21 mouse cellular contexts compared by ENCODE assay signal in the genomic region with DNA sequence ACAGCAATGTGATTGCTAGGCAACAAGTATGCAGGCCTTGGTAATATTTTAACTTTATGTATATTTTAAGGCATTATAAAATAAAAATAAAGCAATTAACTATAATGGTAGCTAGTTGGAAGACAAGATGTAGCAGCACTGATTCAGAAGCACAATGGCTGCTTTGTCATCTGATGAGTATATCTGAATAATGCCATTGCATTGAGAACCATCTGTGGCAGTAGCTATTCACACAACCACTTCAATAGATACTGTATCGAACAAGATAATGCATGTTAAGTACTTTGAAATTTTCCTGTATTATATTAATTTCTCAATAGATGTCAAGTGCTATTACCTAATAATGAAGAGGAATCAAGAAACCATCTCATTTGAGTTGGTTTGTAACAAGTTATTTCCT.
DNase-seq lines count a peak whose midpoint lies in the region; ATAC-seq and TF ChIP-seq lines count a peak whose summit lies in the region.
"Had no signal": no experiment of that assay in that cellular context is flagged by ENCODE, and none has a peak within 500 bp of the region (broad histone marks: within the 10 kb centered on the region; RNA-seq: fewer than 3 reads in every experiment).

No protein-coding gene starts in this region.

- WGBS in forebrain, embryonic 14.5 days, result 66% methylated on average over 1 of the region's 1 CpGs
- WGBS in forebrain, embryonic 10.5 days, result 93% methylated on average over 1 of the region's 1 CpGs
- 67% methylated on average over 1 of the region's 1 CpGs for WGBS in forebrain, postnatal 0 days
- 76% methylated on average over 1 of the region's 1 CpGs for WGBS in forebrain, embryonic 13.5 days

- peak; percentile 1 for DNase-seq in forebrain, embryonic 14.5 days (ENCODE audit: low spot score)
- DNase-seq in forebrain, embryonic 10.5 days (ENCODE audit: extremely low spot score, low spot score), result no peak
- peak; percentile 11 for DNase-seq in forebrain, postnatal 0 days
- DNase-seq in brain, embryonic 18.5 days (ENCODE audit: low read depth, low spot score), result peak; percentile 8
- no peak for DNase-seq in adrenal gland, adult 8-10 months
- DNase-seq: adrenal gland, adult 2 months; adrenal gland, postnatal 14 days; adrenal gland, postnatal 36 days; B cell, adult 2 months; cerebellum, adult 11-12 months; cerebellum, adult 2 months; cerebellum, adult 9-10 months; cerebellum, postnatal 10 days; cerebellum, postnatal 25 days had no signal

- TF ChIP-seq CTCF in forebrain, postnatal 0 days (IDR thresholded peaks at IDR 0.05; ENCODE audit: low read depth), result no peak

- H3K4me1 ChIP-seq in forebrain, embryonic 14.5 days (ENCODE audit: control insufficient read depth, insufficient read depth, low read length), result no peaks in the 10 kb centered on the region
- H3K4me1 ChIP-seq in forebrain, embryonic 10.5 days, result no peaks in the 10 kb centered on the region
- no peaks in the 10 kb centered on the region for H3K4me1 ChIP-seq in forebrain, postnatal 0 days (ENCODE audit: insufficient read depth)
- no peaks in the 10 kb centered on the region for H3K4me1 ChIP-seq in forebrain, embryonic 13.5 days
- H3K4me1 ChIP-seq: embryonic facial prominence, embryonic 10.5 days; embryonic facial prominence, embryonic 12.5 days; forebrain, embryonic 12.5 days had no signal

- ATAC-seq in forebrain, embryonic 14.5 days, result no peak
- ATAC-seq in forebrain, postnatal 0 days, result peak; percentile 82; the same call in 1 of the 2 replicates
- ATAC-seq in forebrain, embryonic 13.5 days, result no peak
- ATAC-seq: CD4-positive, CD25-positive, alpha-beta regulatory T cell, adult 4 months had no signal

- H3K9ac ChIP-seq in forebrain, embryonic 14.5 days (ENCODE audit: low read length), result no peak overlapping the region
- no peak overlapping the region for H3K9ac ChIP-seq in forebrain, postnatal 0 days
- H3K9ac ChIP-seq in forebrain, embryonic 13.5 days, result no peak overlapping the region
- H3K9ac ChIP-seq: embryonic facial prominence, embryonic 12.5 days; forebrain, embryonic 12.5 days had no signal

- H3K27ac ChIP-seq in forebrain, embryonic 14.5 days (ENCODE audit: low read depth, low read length), result no peak overlapping the region
- no peak overlapping the region for H3K27ac ChIP-seq in forebrain, embryonic 10.5 days
- H3K27ac ChIP-seq in forebrain, postnatal 0 days (ENCODE audit: low read depth, low read length), result no peak overlapping the region
- no peak overlapping the region for H3K27ac ChIP-seq in forebrain, embryonic 13.5 days
- H3K27ac ChIP-seq: embryonic facial prominence, embryonic 10.5 days; embryonic facial prominence, embryonic 12.5 days; forebrain, embryonic 12.5 days had no signal

- no peak overlapping the region for H3K4me3 ChIP-seq in forebrain, embryonic 14.5 days (ENCODE audit: low read depth, low read length)
- no peak overlapping the region for H3K4me3 ChIP-seq in forebrain, embryonic 10.5 days
- H3K4me3 ChIP-seq in forebrain, postnatal 0 days (ENCODE audit: low read depth, low read length), result no peak overlapping the region
- no peak overlapping the region for H3K4me3 ChIP-seq in forebrain, embryonic 13.5 days
- H3K4me3 ChIP-seq: embryonic facial prominence, embryonic 10.5 days; embryonic facial prominence, embryonic 12.5 days; forebrain, embryonic 12.5 days had no signal

- no peaks in the 10 kb centered on the region for H3K27me3 ChIP-seq in forebrain, embryonic 14.5 days (replicated peaks; ENCODE audit: control insufficient read depth, insufficient read depth, low read length)
- no peaks in the 10 kb centered on the region for H3K27me3 ChIP-seq in forebrain, embryonic 10.5 days (ENCODE audit: poor library complexity, severe bottlenecking)
- H3K27me3 ChIP-seq in forebrain, postnatal 0 days (ENCODE audit: insufficient read depth, low read length), result no peaks in the 10 kb centered on the region
- H3K27me3 ChIP-seq in forebrain, embryonic 13.5 days, result no peaks in the 10 kb centered on the region
- H3K27me3 ChIP-seq: CH12.LX; embryonic facial prominence, embryonic 12.5 days; forebrain, embryonic 12.5 days had no signal

- no peaks in the 10 kb centered on the region for H3K9me3 ChIP-seq in forebrain, embryonic 14.5 days (replicated peaks; ENCODE audit: control insufficient read depth, low read length)
- peaks cover 3% of the 10 kb centered on the region; the same call in 1 of the 2 replicates for H3K9me3 ChIP-seq in forebrain, embryonic 10.5 days
- no peaks in the 10 kb centered on the region for H3K9me3 ChIP-seq in forebrain, postnatal 0 days (ENCODE audit: low read length)
- no peaks in the 10 kb centered on the region; the same call in 1 of the 2 replicates for H3K9me3 ChIP-seq in forebrain, embryonic 13.5 days (replicated peaks)
- H3K9me3 ChIP-seq: embryonic facial prominence, embryonic 12.5 days had no signal

- no peak overlapping the region for H3K4me2 ChIP-seq in forebrain, embryonic 14.5 days (ENCODE audit: low read length)
- H3K4me2 ChIP-seq in forebrain, postnatal 0 days (ENCODE audit: low read depth), result no peak overlapping the region
- H3K4me2 ChIP-seq in forebrain, embryonic 13.5 days, result no peak overlapping the region
- H3K4me2 ChIP-seq: embryonic facial prominence, embryonic 12.5 days; forebrain, embryonic 12.5 days had no signal

- H3K36me3 ChIP-seq in forebrain, embryonic 14.5 days (ENCODE audit: control insufficient read depth, insufficient read depth, low read length), result no peaks in the 10 kb centered on the region
- no peaks in the 10 kb centered on the region for H3K36me3 ChIP-seq in forebrain, embryonic 10.5 days (replicated peaks)
- H3K36me3 ChIP-seq in forebrain, postnatal 0 days (ENCODE audit: insufficient read depth), result no peaks in the 10 kb centered on the region
- H3K36me3 ChIP-seq in forebrain, embryonic 13.5 days (ENCODE audit: poor library complexity, severe bottlenecking), result no peaks in the 10 kb centered on the region
- H3K36me3 ChIP-seq: embryonic facial prominence, embryonic 10.5 days; embryonic facial prominence, embryonic 12.5 days; forebrain, embryonic 12.5 days; G1E had no signal

Comparison
In these comparisons a context has a peak if more than half of its experiments do, and no peak if none do; other contexts are left out.
1. DNase-seq: peak in forebrain, embryonic 14.5 days (single experiment), forebrain, postnatal 0 days (single experiment) and brain, embryonic 18.5 days (single experiment); none in forebrain, embryonic 10.5 days (single experiment) and adrenal gland, adult 8-10 months (single experiment).